Mouse (Mus musculus) heart, adult 2 months (tissue): Measurements from ENCODE around the gene Poldip3.

ENCODE experiments used
- CTCF ChIP-seq: fragments of 200-600 bp; IDR thresholded peaks from 2 replicates; pipeline ENCODE4 v1.8.1; 2022; ENCODE audit warnings: antibody characterized with exemption, mild to moderate bottlenecking, moderate library complexity
- EP300 ChIP-seq: fragments of 200-500 bp; IDR thresholded peaks from 2 replicates; pipeline ENCODE4 v1.6.1; 2011; ENCODE audit warnings: low read depth, low read length, control low read depth; ENCODE audit not compliant: insufficient read depth
- POLR2A ChIP-seq: fragments of 200-500 bp; IDR thresholded peaks from 2 replicates; pipeline ENCODE4 v1.6.1; 2011; ENCODE audit warnings: mild to moderate bottlenecking, low read depth, low read length, control low read depth; ENCODE audit not compliant: insufficient read depth

- TF ChIP-seq CTCF: no peak
- TF ChIP-seq POLR2A: no peak
- TF ChIP-seq EP300: no peak
Observed at GRCm38 (mm10) chr15:83084022-83084640, 65.1 kb downstream of the Poldip3 start.
